Mouse (Mus musculus) regulatory T cell (primary cell): ENCODE measurements around the gene Tent5a.

ENCODE experiments used
- in situ Hi-C: fragments of 300-600 bp; cut with MboI, MseI; formaldehyde crosslinking; loops from one replicate; pipeline ENCODE4 v1.15.1; 2025; ENCODE audit warnings: high pct_unique_total_duplicates

Tent5a gene

GRCm38 (mm10) chr9:85327242-85328211 lies at the start of gene Tent5a:
Gene Tent5a (minus strand): TSS chr9:85327348.
- in situ Hi-C loops = loop anchor here (10.0 to 25.0 kb wide), 5 partner anchors 260 to 1523 kb away; partner anchors contain the start of gene Elovl4

- in situ Hi-C loops = no loop called here
Observed at GRCm38 (mm10) chr9:85376643-85377307, 49.6 kb upstream of the Tent5a start.

GRCm38 (mm10) chr9:85375152-85375551 lies 48.0 kb upstream of the Tent5a start:
- in situ Hi-C loops = no loop called here

- in situ Hi-C loops = no loop called here
Observed at GRCm38 (mm10) chr9:85372034-85372433, 44.9 kb upstream of the Tent5a start.

GRCm38 (mm10) chr9:85369512-85369911 lies 42.4 kb upstream of the Tent5a start:
- in situ Hi-C loops = no loop called here

GRCm38 (mm10) chr9:85357154-85357860 lies 30.2 kb upstream of the Tent5a start:
- in situ Hi-C loops = no loop called here

GRCm38 (mm10) chr9:85355559-85355958 lies 28.4 kb upstream of the Tent5a start:
- in situ Hi-C loops = no loop called here

- in situ Hi-C loops = loop anchor here (25.0 kb wide), 2 partner anchors 239 to 886 kb away; no protein-coding TSS in a partner anchor
Observed at GRCm38 (mm10) chr9:85347823-85348523, 20.8 kb upstream of the Tent5a start.

- in situ Hi-C loops = loop anchor here (25.0 kb wide), 2 partner anchors 244 to 881 kb away; no protein-coding TSS in a partner anchor
Observed at GRCm38 (mm10) chr9:85342892-85343785, 16.0 kb upstream of the Tent5a start.

GRCm38 (mm10) chr9:85340303-85340702 lies 13.2 kb upstream of the Tent5a start:
- in situ Hi-C loops = loop anchor here (25.0 kb wide), 2 partner anchors 247 to 878 kb away; no protein-coding TSS in a partner anchor

- in situ Hi-C loops = loop anchor here (25.0 kb wide), 2 partner anchors 251 to 874 kb away; no protein-coding TSS in a partner anchor
Observed at GRCm38 (mm10) chr9:85336046-85336445, 8.9 kb upstream of the Tent5a start.

GRCm38 (mm10) chr9:85331521-85331920 lies 4.4 kb upstream of the Tent5a start:
- in situ Hi-C loops = loop anchor here (25.0 kb wide), 2 partner anchors 256 to 869 kb away; no protein-coding TSS in a partner anchor

- in situ Hi-C loops = loop anchor here (10.0 to 25.0 kb wide), 5 partner anchors 259 to 1523 kb away; partner anchors contain the start of gene Elovl4
Observed at GRCm38 (mm10) chr9:85328259-85328658, 1.1 kb upstream of the Tent5a start.

GRCm38 (mm10) chr9:85326292-85327241 lies 581 bp downstream of the Tent5a start:
- in situ Hi-C loops = loop anchor here (10.0 to 25.0 kb wide), 5 partner anchors 261 to 1522 kb away; partner anchors contain the start of gene Elovl4

- in situ Hi-C loops = loop anchor here (10.0 to 25.0 kb wide), 5 partner anchors 262 to 1521 kb away; partner anchors contain the start of gene Elovl4
Observed at GRCm38 (mm10) chr9:85325201-85325868, 1.8 kb downstream of the Tent5a start.

- in situ Hi-C loops = loop anchor here (10.0 kb wide), 3 partner anchors 390 to 1520 kb away; partner anchors contain the start of gene Elovl4
Observed at GRCm38 (mm10) chr9:85324158-85324875, 2.8 kb downstream of the Tent5a start.
